Mouse (Mus musculus) megakaryocyte, embryonic 14.5 days (primary cell): ENCODE data around the gene Ddias.

Experiments used
- FLI1 ChIP-seq: IDR thresholded peaks from 2 replicates; pipeline ENCODE4 v1.6.1; 2012; ENCODE audit warnings: low read length, inconsistent platforms, mixed read lengths
- GATA1 ChIP-seq: IDR thresholded peaks from 3 replicates; pipeline ENCODE4 v1.6.1; 2012; ENCODE audit warnings: mixed read lengths, low read length, inconsistent platforms, borderline replicate concordance

- TF ChIP-seq GATA1 = no peak
- no peak for TF ChIP-seq FLI1
Observed at GRCm38 (mm10) chr7:92832395-92832794, 41.7 kb downstream of the Ddias start.
